Comparison of ENCODE assay signal across 25 mouse cellular contexts in the genomic region with DNA sequence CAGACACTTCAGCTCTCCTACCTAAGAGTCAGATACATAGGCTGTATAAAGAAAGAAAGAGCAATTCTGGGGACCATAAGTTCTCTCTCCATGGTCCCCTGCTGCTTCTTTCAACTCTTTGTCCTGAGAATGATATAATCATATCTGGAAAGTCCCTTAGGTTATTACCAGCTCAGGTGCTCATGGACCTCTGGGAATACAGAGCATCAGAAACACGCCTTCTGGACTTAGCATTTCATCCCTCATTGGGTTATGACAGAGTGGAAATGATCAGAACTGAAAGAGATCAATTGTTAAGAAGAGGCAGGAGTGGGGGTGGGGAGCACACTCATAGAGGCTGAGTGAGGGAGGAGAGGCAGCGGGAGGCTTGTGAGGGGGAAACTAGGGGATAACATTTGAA. TPM values are rescaled to one million over a fixed set of nuclear protein-coding genes. Genes with fewer than 3 reads are reported as not detected.
"Had no signal": no experiment of that assay in that cellular context is flagged by ENCODE, and none has a peak within 500 bp of the region (broad histone marks: within the 10 kb centered on the region; RNA-seq: fewer than 3 reads in every experiment).

Olfr644 (minus strand) TSS at position 101 of the 400 bp plus-strand sequence.

- H3K9ac ChIP-seq: neural tube, embryonic 12.5 days; neural tube, embryonic 13.5 days; neural tube, embryonic 15.5 days; stomach, embryonic 15.5 days had no signal

- H3K4me1 ChIP-seq: neural tube, embryonic 12.5 days; neural tube, embryonic 13.5 days; neural tube, embryonic 15.5 days; stomach, embryonic 15.5 days had no signal

- H3K4me2 ChIP-seq: neural tube, embryonic 12.5 days; neural tube, embryonic 13.5 days; neural tube, embryonic 15.5 days; stomach, embryonic 15.5 days had no signal

- DNase-seq: right cerebral cortex, adult 18-20 months; right cerebral cortex, postnatal 14 days; right cerebral cortex, postnatal 25 days; right cerebral cortex, postnatal 4 days; spleen, adult 18-20 months; thymus, adult 18-20 months; thymus, adult 2 months; thymus, postnatal 14 days; thymus, postnatal 25 days; thymus, postnatal 36 days; thymus, postnatal 4 days had no signal

- H3K27ac ChIP-seq: neural tube, embryonic 12.5 days; neural tube, embryonic 13.5 days; neural tube, embryonic 15.5 days; stomach, embryonic 15.5 days; stomach, postnatal 0 days had no signal

- H3K9me3 ChIP-seq: neural tube, embryonic 13.5 days; neural tube, embryonic 15.5 days; stomach, embryonic 15.5 days had no signal

- H3K27me3 ChIP-seq: neural tube, embryonic 12.5 days; neural tube, embryonic 13.5 days; neural tube, embryonic 15.5 days; stomach, embryonic 15.5 days had no signal

- H3K4me3 ChIP-seq: neural tube, embryonic 12.5 days; neural tube, embryonic 13.5 days; neural tube, embryonic 15.5 days; stomach, embryonic 15.5 days had no signal

- H3K36me3 ChIP-seq: neural tube, embryonic 12.5 days; neural tube, embryonic 13.5 days; neural tube, embryonic 15.5 days; stomach, embryonic 15.5 days had no signal

RNA-seq across cellular contexts. Expression of gene Olfr644, which starts in this region (rescaled TPM):
- total RNA-seq: neutrophil, adult 5-6 weeks had no signal
- polyA plus RNA-seq: neural tube, embryonic 11.5 days; neural tube, embryonic 12.5 days; neural tube, embryonic 13.5 days; neural tube, embryonic 14.5 days; neural tube, embryonic 15.5 days; small intestine, adult 2 months; spleen, adult 2 months; stomach, embryonic 14.5 days; stomach, embryonic 15.5 days; stomach, embryonic 16.5 days; stomach, postnatal 0 days; thymus, adult 2 months; thymus, postnatal 0 days; urinary bladder, adult 2 months had no signal
